Mouse (Mus musculus): Measurements from ENCODE around the gene Gm13090.

DNA sequence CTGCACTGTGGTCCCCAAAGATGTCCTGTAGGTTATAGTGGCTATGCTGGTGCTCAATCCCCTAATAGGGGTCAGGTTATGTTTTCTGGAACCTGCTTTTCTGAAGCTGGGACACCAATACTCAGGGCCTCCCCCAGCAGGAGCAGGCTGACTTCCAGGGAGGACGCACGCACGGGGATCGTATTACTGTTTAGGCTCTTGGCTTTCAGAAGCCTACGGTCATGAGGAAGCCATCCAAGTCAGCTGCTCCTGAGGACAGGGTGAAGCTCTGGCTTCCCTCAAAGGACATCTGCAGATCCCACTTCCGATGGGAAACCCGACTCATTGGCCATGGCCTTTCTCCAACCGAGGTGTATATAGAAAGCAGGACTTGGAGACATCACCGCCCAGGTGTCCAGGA, 43.1 kb downstream of the Gm13090 start:
- TF ChIP-seq EP300 (IDR thresholded peaks at IDR 0.05; ENCODE audit: low read depth): no peak
- TF ChIP-seq CTCF (IDR thresholded peaks at IDR 0.05; ENCODE audit: low read depth): no peak

Measured in heart, postnatal 0 days (tissue).